Mouse (Mus musculus) left cerebral cortex, adult 6 months (tissue): ENCODE data around the gene Mrpl37. TPM values are rescaled to one million over a fixed set of nuclear protein-coding genes. Genes with fewer than 3 reads are reported as not detected.

Experiments used
- long read RNA-seq, 2 experiments: library from polyadenylated mRNA; unstranded; transcript quantifications; one replicate each; pipeline ENCODE4 v2.0.0; 2019 to 2020
- polyA plus RNA-seq: library from polyadenylated mRNA; unstranded; fragments of <200 nt; fragmentation: Nextera tagmentation; gene quantifications from 2 replicates; pipeline ENCODE4 v1.2.3, GENCODE M21; 2021

Mrpl37 gene
- 29.3 and 37.6 TPM in 2 replicates for polyA plus RNA-seq
- long read RNA-seq, experiment 1, transcript Mrpl37-201 (7 exons, 1,498 nt) = major isoform, 87 of 97 reads
- long read RNA-seq, experiment 1, partial matches to known transcripts = 3 of 97 reads
- long read RNA-seq, experiment 1, other reads (novel, unspliced or antisense) = 5 of 97 reads
- long read RNA-seq, experiment 2, transcript Mrpl37-201 (7 exons, 1,498 nt) = major isoform, 14 of 28 reads
- long read RNA-seq, experiment 2, partial matches to known transcripts = 6 of 28 reads
- long read RNA-seq, experiment 2, other reads (novel, unspliced or antisense) = 5 of 28 reads

GRCm38 (mm10) chr4:107066252-107067124, at the start of gene Mrpl37, which contains the start of gene Cyb5rl:
Mrpl37 (minus strand) TSS chr4:107066868.
Cyb5rl (plus strand) TSS chr4:107066988.

GRCm38 (mm10) chr4:107096841-107097373, 30.2 kb upstream of the Mrpl37 start, which contains the start of gene Cdcp2:
Cdcp2 (plus strand) TSS chr4:107096891.

Other genes starting within 250 kb of the Mrpl37 start
- 23.9 and 32.2 TPM in 2 replicates for gene Ssbp3, start 156.2 kb downstream of the Mrpl37 start, polyA plus RNA-seq
- 3.4 and 5.5 TPM in 2 replicates for gene Cyb5rl, start 120 bp upstream of the Mrpl37 start, polyA plus RNA-seq
- gene Cdcp2, start 30.0 kb upstream of the Mrpl37 start, polyA plus RNA-seq = not detected in 2 replicates
- 333 and 480 TPM in 2 replicates for gene Tmem59, start 111.5 kb upstream of the Mrpl37 start, polyA plus RNA-seq
- 8.5 and 10.1 TPM in 2 replicates for gene Tceanc2, start 112.2 kb upstream of the Mrpl37 start, polyA plus RNA-seq
- not detected in 2 replicates for gene Ldlrad1, start 142.3 kb upstream of the Mrpl37 start, polyA plus RNA-seq
- gene Lrrc42, start 186.7 kb upstream of the Mrpl37 start, polyA plus RNA-seq = 14.3 and 18.9 TPM in 2 replicates
- gene Hspb11, start 186.7 kb upstream of the Mrpl37 start, polyA plus RNA-seq = 58.1 and 59.7 TPM in 2 replicates
- gene Dio1, start 240.3 kb upstream of the Mrpl37 start, polyA plus RNA-seq = not detected in 2 replicates
- 101 and 135 TPM in 2 replicates for gene Yipf1, start 247.5 kb upstream of the Mrpl37 start, polyA plus RNA-seq